Mouse (Mus musculus) liver, postnatal 0 days (tissue): ENCODE measurements around the gene Trim9.

ENCODE experiments used
- CTCF ChIP-seq: sonication (generic); IDR thresholded peaks from 2 replicates; pipeline ENCODE4 v1.5.1; 2016; ENCODE audit warnings: antibody characterized with exemption, low read depth
- EP300 ChIP-seq: IDR thresholded peaks from 2 replicates; pipeline ENCODE4 v1.6.1; 2016; ENCODE audit warnings: antibody characterized with exemption, low read depth, mild to moderate bottlenecking

- TF ChIP-seq CTCF (no peak), EP300 (no peak)
Measured at GRCm38 (mm10) chr12:70214281-70214680, 133.1 kb downstream of the Trim9 start.
